Mouse (Mus musculus) c-Kit-positive CD71-negative TER-119-negative erythroid progenitor cells, embryonic 14.5 days (primary cell): ENCODE data around the gene Adgrf3.

ENCODE experiments used
- DNase-seq: peaks from one replicate; pipeline ENCODE4 v3.0.0-alpha.2; 2013; ENCODE audit warnings: low read depth

The Adgrf3 gene

GRCm38 (mm10) chr5:30201521-30201920, 4.0 kb downstream of the Adgrf3 start:
- no peak for DNase-seq

DNA sequence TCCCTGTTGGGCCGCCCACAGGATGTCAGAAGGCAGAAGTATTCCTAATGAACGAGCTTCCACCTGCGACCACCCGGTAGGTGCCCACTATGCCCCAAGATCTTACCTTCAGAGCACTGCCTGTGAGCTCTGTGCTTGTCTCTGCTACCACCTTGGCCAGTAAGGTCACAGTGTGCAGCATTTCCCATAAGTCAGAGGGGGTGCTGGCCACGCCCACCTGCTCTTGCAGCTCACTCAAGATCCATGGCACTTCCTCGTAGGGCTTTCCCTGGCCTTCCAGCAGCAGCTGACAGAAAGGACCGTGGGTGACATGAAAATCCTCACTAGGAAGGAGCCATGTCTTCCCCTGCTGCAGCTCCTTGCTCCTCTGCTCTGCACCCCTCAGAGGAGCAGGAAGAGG, 7.3 kb downstream of the Adgrf3 start:
- DNase-seq: peak; percentile 16

DNA sequence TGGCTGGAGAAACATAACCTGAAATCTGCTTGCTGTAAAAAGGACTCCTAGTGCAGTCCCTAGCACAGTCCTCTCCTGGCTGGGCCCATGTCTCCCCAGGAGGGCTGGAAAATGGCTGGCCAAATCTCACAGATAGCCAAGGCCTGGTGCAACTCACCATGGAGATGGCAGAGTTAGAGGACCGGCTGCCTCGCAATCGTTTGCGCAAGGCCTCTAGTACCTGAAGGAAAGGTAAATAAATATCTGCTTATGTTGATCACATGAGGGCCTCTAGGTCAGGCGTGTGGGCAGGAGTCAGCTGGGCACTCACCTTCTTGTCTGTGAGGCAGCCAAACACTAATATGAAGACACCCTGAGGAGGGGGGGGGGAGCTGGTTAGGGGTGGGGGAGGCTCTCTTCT, 10.2 kb downstream of the Adgrf3 start:
- no peak for DNase-seq

DNA sequence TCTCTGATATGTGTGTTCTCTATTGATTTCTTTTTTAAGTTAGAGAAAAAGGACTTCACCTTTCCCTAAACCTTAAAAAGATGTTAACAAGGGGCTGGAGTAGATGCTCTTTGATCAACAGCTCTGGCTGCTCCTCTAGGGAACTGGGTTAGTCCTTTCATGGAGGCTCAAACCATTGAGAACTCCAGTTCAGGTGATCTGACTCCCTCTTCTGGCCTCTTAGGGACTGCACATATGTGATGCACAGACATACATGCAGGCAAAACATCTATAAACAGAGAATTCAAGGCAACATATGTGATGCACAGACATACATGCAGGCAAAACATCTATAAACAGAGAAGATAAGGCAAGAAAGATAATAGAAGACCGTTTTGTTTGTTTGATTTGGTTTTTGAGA, 13.1 kb downstream of the Adgrf3 start:
- DNase-seq: no peak

DNA sequence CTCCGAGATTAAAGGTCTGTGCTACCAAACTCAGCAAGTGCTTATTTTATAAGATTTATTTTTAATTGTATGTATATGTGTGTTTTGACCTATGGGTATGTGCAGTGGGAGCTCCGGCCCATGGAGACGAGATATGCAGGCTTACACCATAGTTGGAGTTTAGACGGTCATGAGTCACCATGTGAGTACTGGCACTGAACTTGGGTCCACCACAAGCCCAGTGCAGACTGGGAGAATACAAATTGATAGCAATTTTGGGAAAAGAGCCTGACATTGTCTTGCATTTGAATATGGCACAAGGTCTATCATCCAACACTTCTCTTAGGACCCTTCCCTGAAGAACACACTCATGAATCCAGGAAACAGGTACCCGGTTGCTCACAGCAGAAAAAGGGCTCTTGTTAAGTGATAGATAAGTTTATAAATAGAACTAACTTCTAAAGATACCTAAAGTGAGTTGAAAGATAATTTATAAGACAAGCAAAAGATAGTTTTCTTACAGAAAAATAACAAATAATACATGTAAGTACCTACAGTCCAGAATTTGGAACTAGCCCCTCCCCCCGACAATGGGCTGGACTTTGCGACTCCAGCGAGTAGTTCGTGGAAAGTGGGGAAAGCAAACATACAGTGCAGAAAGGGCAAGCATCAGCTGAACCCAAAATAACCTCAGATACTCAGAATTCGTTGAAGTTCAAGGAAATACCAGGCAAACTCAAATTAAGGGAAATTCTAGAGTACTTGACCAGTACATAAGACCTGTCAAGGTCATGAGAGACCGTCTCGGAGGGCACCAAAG, 17.6 kb downstream of the Adgrf3 start:
- no peak for DNase-seq

DNA sequence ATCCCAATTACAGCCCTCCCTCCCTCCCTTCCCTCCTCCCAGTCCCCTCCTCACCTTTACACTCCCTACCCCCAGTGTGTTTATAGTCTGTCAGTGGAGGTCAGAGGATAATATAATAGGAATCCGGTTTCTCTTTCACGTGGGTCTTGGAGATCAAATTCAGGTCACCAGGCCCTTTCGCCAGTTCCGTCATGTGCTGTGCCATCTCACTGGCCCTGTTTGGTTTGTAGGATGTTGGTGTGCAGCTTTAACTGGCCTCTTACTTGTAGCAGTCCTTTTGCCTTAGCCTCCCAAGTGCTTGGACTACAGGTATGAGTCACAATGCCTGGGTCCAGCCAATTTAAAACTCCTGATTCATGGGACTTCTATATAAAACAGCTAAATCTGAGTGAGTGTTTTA, 29.7 kb downstream of the Adgrf3 start:
- DNase-seq: no peak

- no peak for DNase-seq
These were observed 32.4 kb downstream of the Adgrf3 start for GRCm38 (mm10) chr5:30172931-30173692.

DNA sequence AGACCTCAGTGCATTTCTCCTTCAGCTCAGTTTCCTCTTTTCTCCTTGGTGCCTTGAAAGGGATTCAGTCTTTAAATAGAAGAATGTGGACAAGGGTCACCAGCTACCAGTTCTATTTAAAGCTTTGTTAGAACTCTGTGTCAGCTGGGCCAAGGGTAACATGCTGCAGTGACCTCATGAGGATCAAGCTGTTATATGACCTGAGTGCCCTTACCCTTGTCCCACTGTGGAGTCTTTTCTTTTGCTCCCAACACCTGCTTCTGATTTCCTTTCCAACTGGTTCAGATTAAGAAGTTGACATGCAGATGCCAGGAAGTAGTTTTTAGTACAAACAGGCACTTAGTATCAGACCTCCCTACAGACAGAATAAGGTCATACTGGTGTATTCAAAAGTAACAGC, 33.4 kb downstream of the Adgrf3 start:
- DNase-seq: no peak

GRCm38 (mm10) chr5:30170303-30170940, 35.1 kb downstream of the Adgrf3 start:
- DNase-seq: no peak

DNA sequence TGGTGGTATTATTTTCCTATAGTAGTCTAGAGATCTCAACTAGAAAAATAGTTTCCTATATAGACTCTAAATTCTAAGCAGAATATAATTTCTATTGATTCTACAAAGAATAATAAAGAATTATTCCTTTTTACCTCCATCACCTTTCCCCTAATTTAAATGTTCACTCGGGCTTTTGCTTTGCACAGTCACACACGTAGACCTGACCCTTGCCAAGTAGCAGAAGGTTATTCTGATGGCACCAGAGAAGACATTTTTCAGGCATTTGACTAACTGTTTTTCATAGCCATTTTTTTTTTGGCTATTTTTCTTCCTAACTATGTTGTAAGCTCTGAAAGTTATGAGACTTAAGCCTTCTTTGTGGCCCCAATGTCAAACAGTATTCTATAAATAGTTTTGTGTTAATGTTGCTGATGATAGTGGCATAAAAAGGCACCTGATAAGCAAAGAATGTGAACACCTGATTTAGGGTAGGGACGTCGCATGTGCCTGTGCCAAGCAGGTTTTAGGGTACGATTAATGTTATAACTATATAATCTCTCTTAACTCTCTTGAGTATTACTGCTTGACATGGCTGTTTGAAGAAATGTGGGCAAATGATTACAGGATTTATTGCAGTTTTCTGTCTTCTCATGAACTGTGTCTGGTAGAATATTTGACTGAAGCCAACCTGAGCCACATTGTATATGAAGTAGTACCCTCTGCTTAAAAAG, 40.1 kb downstream of the Adgrf3 start:
- no peak for DNase-seq

- no peak for DNase-seq
These were observed 43.2 kb downstream of the Adgrf3 start for GRCm38 (mm10) chr5:30162339-30162738.

DNA sequence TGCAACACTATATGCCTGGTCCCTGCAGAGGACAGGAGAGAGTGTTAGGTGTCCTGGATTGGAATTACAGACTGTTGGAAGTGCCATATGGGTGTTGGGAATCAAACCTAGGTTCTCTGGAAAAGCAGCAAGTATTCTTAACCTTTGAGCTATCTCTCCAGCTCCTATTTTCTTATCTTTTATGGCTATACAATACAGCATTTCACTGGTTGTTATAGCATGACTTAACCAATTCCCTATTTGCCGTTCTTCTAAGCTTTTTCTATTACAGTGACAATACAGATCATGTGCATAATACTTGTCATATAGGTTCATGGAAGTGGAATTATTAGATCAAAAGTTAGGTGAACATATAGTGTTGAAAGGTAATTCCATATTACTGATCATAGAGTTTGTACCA, 43.7 kb downstream of the Adgrf3 start:
- no peak for DNase-seq

GRCm38 (mm10) chr5:30159601-30160000, 45.9 kb downstream of the Adgrf3 start:
- DNase-seq: no peak

- DNase-seq: peak; percentile 22
These were observed 49.5 kb downstream of the Adgrf3 start for GRCm38 (mm10) chr5:30155821-30156629.

DNA sequence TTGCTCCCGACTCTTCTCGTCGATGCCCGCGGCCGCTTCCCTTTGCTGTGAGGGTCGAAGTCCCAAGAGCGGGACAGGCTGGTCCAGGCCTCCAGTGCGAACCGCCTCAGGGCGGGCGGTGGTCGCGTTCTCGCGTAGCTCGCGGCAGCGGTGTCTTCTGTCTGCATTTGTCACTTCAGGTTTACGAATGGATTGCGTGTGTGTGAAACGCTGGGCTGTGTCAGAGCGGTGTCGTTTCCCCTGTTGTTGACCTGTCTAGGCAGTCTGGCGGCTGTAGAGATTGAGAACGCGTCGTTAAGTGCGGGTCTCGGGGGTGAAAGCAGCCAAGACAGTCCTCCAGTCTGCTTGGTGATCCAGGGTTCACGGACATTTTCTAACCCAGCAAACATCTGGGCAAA, 50.1 kb downstream of the Adgrf3 start:
- DNase-seq: peak; percentile 25

DNA sequence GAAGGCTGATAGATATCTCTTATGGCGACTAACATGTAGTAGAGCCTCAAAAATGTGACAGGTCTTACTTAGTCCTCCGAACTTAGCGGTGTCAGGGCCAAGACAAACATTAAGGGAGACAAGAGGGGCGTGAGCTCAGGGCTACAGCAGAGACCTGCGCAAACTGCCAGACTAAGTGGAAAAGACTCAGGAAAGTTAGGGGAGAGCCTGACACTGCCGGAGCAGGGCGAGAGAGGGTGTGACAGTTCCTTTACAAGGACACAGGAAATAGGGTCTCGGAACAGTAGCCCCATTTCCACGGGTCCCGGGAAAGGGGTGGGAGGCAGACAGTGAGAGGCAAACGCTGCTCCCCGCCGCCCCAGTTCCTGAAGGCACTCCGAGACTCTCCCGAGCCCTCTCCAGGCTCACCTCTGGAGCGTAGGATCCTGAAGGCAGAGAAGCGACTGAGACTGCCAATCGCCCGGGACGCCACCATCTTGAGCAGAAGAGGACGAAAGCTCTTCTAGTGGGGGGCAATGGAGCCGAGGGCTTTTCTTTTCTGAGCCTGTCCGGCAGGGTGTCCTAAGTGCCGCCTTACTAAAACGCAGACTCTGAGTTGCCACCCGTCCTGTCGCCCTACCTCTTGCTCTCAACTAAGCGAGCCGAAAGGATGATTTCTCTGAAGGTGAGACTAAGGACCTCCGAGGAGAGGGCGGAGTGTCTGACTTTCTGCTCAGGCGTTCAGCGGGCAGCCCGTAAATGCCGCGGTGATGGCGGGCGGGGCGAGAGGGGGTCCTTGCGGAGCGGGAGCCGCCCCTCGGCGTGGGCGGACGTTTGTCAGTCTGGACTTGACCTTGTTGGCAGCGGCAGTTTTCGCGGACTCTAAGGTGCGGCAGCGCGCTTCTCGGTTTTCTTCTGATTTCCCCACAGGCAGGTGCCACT, 50.8 kb downstream of the Adgrf3 start, which contains the start of the genes Hadha and Hadhb:
Hadha (minus strand) TSS at position 689 of the 921 bp plus-strand sequence.
Hadhb (plus strand) TSS at position 775 of the 921 bp plus-strand sequence.
- peak; percentile 80 for DNase-seq

DNA sequence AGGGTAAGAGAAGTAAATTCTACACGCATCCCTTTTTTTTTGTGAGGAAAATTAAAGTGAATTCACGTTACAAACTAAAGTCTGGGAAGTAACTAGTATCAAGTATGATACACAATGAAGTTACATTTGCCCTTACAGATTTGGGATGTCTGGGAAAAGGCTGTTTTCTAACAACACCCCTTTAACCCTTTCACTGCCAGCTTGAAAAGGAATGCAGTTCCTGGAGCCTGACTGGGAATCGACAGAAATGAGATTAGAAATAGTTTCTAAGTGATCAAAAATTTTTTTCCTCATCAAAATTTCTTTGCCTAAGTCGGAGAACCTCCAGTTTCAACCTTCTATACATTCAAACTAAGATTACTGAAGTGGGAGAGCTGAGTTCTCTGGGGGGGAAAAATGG, 51.5 kb downstream of the Adgrf3 start:
- DNase-seq: no peak

GRCm38 (mm10) chr5:30153222-30153621, 52.3 kb downstream of the Adgrf3 start:
- no peak for DNase-seq

DNA sequence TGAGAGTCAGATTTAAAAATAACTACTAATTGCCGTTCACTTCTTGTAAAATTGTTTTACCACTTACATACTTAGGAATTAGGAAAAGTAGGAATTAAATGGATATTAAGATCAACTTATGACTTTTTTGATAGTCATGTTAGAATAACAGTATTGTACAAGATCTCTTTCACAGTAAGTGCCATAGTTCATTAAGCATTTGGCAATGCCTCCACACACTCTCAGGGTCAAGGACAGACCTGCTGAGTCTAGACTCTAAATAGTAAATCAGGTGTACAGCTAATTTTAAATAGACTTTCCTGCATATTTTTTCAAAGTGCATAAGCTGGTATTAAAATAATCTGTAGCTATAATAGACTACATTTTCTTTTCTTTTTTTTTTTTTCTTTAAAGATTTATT, 53.1 kb downstream of the Adgrf3 start:
- DNase-seq: no peak

DNA sequence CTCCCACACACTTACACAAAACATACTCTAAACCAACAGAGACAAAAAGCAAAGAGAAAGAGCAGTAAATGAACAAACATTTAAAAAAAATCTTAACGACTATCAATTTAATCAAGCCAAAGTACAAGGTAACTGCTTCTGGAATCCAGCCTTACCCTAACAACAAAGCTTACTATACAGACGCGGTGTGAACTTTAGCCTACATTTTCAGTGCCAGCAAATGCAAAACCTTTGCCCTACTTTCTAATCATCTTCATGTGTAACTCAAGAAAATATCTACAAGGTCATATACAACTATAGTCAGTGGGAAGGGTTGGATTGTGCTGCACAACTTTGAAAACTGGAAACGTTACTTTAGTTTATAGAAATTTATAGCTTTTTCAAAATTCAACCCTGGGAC, 53.5 kb downstream of the Adgrf3 start:
- no peak for DNase-seq
